Mouse (Mus musculus): ENCODE data around the gene Fnip1. TPM values are rescaled to one million over a fixed set of nuclear protein-coding genes. Genes with fewer than 3 reads are reported as not detected.
"Not testable (repeated sequence)": the region's sequence is repeated elsewhere in the genome, so short reads cannot be mapped to it uniquely, and the experiment has no call there.

Fnip1 gene
- 7.6 and 9.9 TPM in 2 replicates for polyA plus RNA-seq (2016; fragmentation: Nextera tagmentation; extraction: Ambion mirVana)

- Histone ChIP-seq H3K27ac (peak within 1 kb of the TSS; percentile 96), H3K27me3 (ENCODE audit: low read depth, poor library complexity, severe bottlenecking) (no peaks in the 10 kb centered on the region), H3K36me3 (no peaks in the 10 kb centered on the region), H3K9me3 (replicated peaks) (no peaks in the 10 kb centered on the region), H3K4me3 (peak within 1 kb of the TSS; percentile 92), H3K4me1 (peaks cover 11% of the 10 kb centered on the region)
- WGBS: under 1% methylated on average over 41 of the region's 47 CpGs
- peak; percentile 97 for DNase-seq (ENCODE audit: low spot score)
Measured at GRCm38 (mm10) chr11:54437823-54438337, at the start of gene Fnip1. Gene Fnip1 (plus strand): TSS chr11:54438199.

GRCm38 (mm10) chr11:54390386-54390785 lies 47.6 kb upstream of the Fnip1 start:
- H3K27me3 ChIP-seq (ENCODE audit: low read depth, poor library complexity, severe bottlenecking): no peaks in the 10 kb centered on the region
- H3K4me1 ChIP-seq: no peaks in the 10 kb centered on the region
- H3K4me3 ChIP-seq: no peak overlapping the region
- 77% methylated on average over 8 of the region's 8 CpGs for WGBS
- no peaks in the 10 kb centered on the region for H3K9me3 ChIP-seq (replicated peaks)
- H3K36me3 ChIP-seq: no peaks in the 10 kb centered on the region
- H3K27ac ChIP-seq: no peak overlapping the region
- DNase-seq (ENCODE audit: low spot score): no peak

GRCm38 (mm10) chr11:54391326-54391725 lies 46.7 kb upstream of the Fnip1 start:
- H3K27ac ChIP-seq: no peak overlapping the region
- DNase-seq (ENCODE audit: low spot score): no peak
- no peaks in the 10 kb centered on the region for H3K9me3 ChIP-seq (replicated peaks)
- H3K27me3 ChIP-seq (ENCODE audit: low read depth, poor library complexity, severe bottlenecking): no peaks in the 10 kb centered on the region
- H3K4me3 ChIP-seq: no peak overlapping the region
- H3K4me1 ChIP-seq: no peaks in the 10 kb centered on the region
- 91% methylated on average over 4 of the region's 4 CpGs for WGBS
- H3K36me3 ChIP-seq: no peaks in the 10 kb centered on the region

- no peak overlapping the region for H3K27ac ChIP-seq
Measured at GRCm38 (mm10) chr11:54396686-54397085, 41.3 kb upstream of the Fnip1 start.

GRCm38 (mm10) chr11:54398058-54398457 lies 39.9 kb upstream of the Fnip1 start:
- no peaks in the 10 kb centered on the region for H3K36me3 ChIP-seq
- H3K27ac ChIP-seq: no peak overlapping the region
- DNase-seq (ENCODE audit: low spot score): no peak
- H3K4me1 ChIP-seq: no peaks in the 10 kb centered on the region
- no peaks in the 10 kb centered on the region for H3K27me3 ChIP-seq (ENCODE audit: low read depth, poor library complexity, severe bottlenecking)
- WGBS: 88% methylated on average over 4 of the region's 4 CpGs
- no peak overlapping the region for H3K4me3 ChIP-seq
- H3K9me3 ChIP-seq (replicated peaks): no peaks in the 10 kb centered on the region

More at GRCm38 (mm10) chr11:54396686-54397085, 41.3 kb upstream of the Fnip1 start:
- DNase-seq (ENCODE audit: low spot score): no peak
- Histone ChIP-seq H3K4me3 (no peak overlapping the region), H3K27me3 (ENCODE audit: low read depth, poor library complexity, severe bottlenecking) (no peaks in the 10 kb centered on the region), H3K9me3 (replicated peaks) (no peaks in the 10 kb centered on the region), H3K4me1 (no peaks in the 10 kb centered on the region), H3K36me3 (no peaks in the 10 kb centered on the region)
- 92% methylated on average over 1 of the region's 1 CpGs for WGBS

GRCm38 (mm10) chr11:54400803-54401202 lies 37.2 kb upstream of the Fnip1 start:
- H3K4me1 ChIP-seq; H3K27me3 ChIP-seq (ENCODE audit: low read depth, poor library complexity, severe bottlenecking); H3K27ac ChIP-seq; H3K36me3 ChIP-seq; DNase-seq (ENCODE audit: low spot score); H3K9me3 ChIP-seq (replicated peaks); H3K4me3 ChIP-seq: not testable (repeated sequence)
- 93% methylated on average over 20 of the region's 20 CpGs for WGBS

- no peaks in the 10 kb centered on the region for H3K36me3 ChIP-seq
- no peaks in the 10 kb centered on the region for H3K9me3 ChIP-seq (replicated peaks)
- H3K27me3 ChIP-seq (ENCODE audit: low read depth, poor library complexity, severe bottlenecking): no peaks in the 10 kb centered on the region
- no peaks in the 10 kb centered on the region for H3K4me1 ChIP-seq
- H3K27ac ChIP-seq: no peak overlapping the region
- no peak overlapping the region for H3K4me3 ChIP-seq
- 80% methylated on average over 4 of the region's 4 CpGs for WGBS
- DNase-seq (ENCODE audit: low spot score): no peak
Measured at GRCm38 (mm10) chr11:54404885-54405284, 33.1 kb upstream of the Fnip1 start.

GRCm38 (mm10) chr11:54406930-54407546 lies 31.0 kb upstream of the Fnip1 start:
- DNase-seq (ENCODE audit: low spot score): no peak
- WGBS: 88% methylated on average over 4 of the region's 4 CpGs
- no peaks in the 10 kb centered on the region for H3K9me3 ChIP-seq (replicated peaks)
- no peak overlapping the region for H3K4me3 ChIP-seq
- no peaks in the 10 kb centered on the region for H3K4me1 ChIP-seq
- H3K36me3 ChIP-seq: no peaks in the 10 kb centered on the region
- H3K27me3 ChIP-seq (ENCODE audit: low read depth, poor library complexity, severe bottlenecking): no peaks in the 10 kb centered on the region
- H3K27ac ChIP-seq: no peak overlapping the region

- DNase-seq (ENCODE audit: low spot score): no peak
- Histone ChIP-seq H3K4me1 (no peaks in the 10 kb centered on the region), H3K9me3 (replicated peaks) (no peaks in the 10 kb centered on the region)
Measured at GRCm38 (mm10) chr11:54410612-54411011, 27.4 kb upstream of the Fnip1 start.

GRCm38 (mm10) chr11:54413017-54413416 lies 25.0 kb upstream of the Fnip1 start:
- no peaks in the 10 kb centered on the region for H3K27me3 ChIP-seq (ENCODE audit: low read depth, poor library complexity, severe bottlenecking)
- 61% methylated on average over 6 of the region's 6 CpGs for WGBS
- H3K27ac ChIP-seq: no peak overlapping the region
- H3K4me3 ChIP-seq: no peak overlapping the region
- H3K9me3 ChIP-seq (replicated peaks): no peaks in the 10 kb centered on the region
- no peak for DNase-seq (ENCODE audit: low spot score)
- no peaks in the 10 kb centered on the region for H3K4me1 ChIP-seq
- H3K36me3 ChIP-seq: no peaks in the 10 kb centered on the region

More at GRCm38 (mm10) chr11:54410612-54411011, 27.4 kb upstream of the Fnip1 start:
- H3K27ac ChIP-seq: no peak overlapping the region
- no peak overlapping the region for H3K4me3 ChIP-seq
- H3K27me3 ChIP-seq (ENCODE audit: low read depth, poor library complexity, severe bottlenecking): no peaks in the 10 kb centered on the region
- no peaks in the 10 kb centered on the region for H3K36me3 ChIP-seq

GRCm38 (mm10) chr11:54423007-54423406 lies 15.0 kb upstream of the Fnip1 start:
- Histone ChIP-seq H3K4me1 (peaks cover 6% of the 10 kb centered on the region; the same call in 1 of the 2 replicates), H3K9me3 (replicated peaks) (no peaks in the 10 kb centered on the region), H3K27me3 (ENCODE audit: low read depth, poor library complexity, severe bottlenecking) (no peaks in the 10 kb centered on the region), H3K27ac (no peak overlapping the region), H3K36me3 (no peaks in the 10 kb centered on the region), H3K4me3 (no peak overlapping the region)
- 83% methylated on average over 4 of the region's 4 CpGs for WGBS
- no peak for DNase-seq (ENCODE audit: low spot score)

- 77% methylated on average over 5 of the region's 5 CpGs for WGBS
Measured at GRCm38 (mm10) chr11:54426267-54426666, 11.7 kb upstream of the Fnip1 start.

GRCm38 (mm10) chr11:54427138-54427537 lies 10.9 kb upstream of the Fnip1 start:
- Histone ChIP-seq H3K4me1 (peaks cover 16% of the 10 kb centered on the region; the same call in 1 of the 2 replicates), H3K27me3 (ENCODE audit: low read depth, poor library complexity, severe bottlenecking) (no peaks in the 10 kb centered on the region), H3K4me3 (no peak overlapping the region), H3K9me3 (replicated peaks) (no peaks in the 10 kb centered on the region), H3K36me3 (no peaks in the 10 kb centered on the region), H3K27ac (no peak overlapping the region)
- WGBS: 82% methylated on average over 2 of the region's 2 CpGs
- DNase-seq (ENCODE audit: low spot score): no peak

More at GRCm38 (mm10) chr11:54426267-54426666, 11.7 kb upstream of the Fnip1 start:
- no peaks in the 10 kb centered on the region for H3K27me3 ChIP-seq (ENCODE audit: low read depth, poor library complexity, severe bottlenecking)
- no peaks in the 10 kb centered on the region for H3K36me3 ChIP-seq
- H3K4me3 ChIP-seq: no peak overlapping the region
- H3K27ac ChIP-seq: no peak overlapping the region
- DNase-seq (ENCODE audit: low spot score): no peak
- peaks cover 16% of the 10 kb centered on the region; the same call in 1 of the 2 replicates for H3K4me1 ChIP-seq
- no peaks in the 10 kb centered on the region for H3K9me3 ChIP-seq (replicated peaks)

Measured in limb, embryonic 10.5 days (tissue).